Mouse (Mus musculus) forebrain, embryonic 16.5 days (tissue): ENCODE results near the gene Pcnx3. TPM values are rescaled to one million over a fixed set of nuclear protein-coding genes. Genes with fewer than 3 reads are reported as not detected.

Experiments used
- ATAC-seq: fragments of 200-750 bp; cut with Nextera tagmentation; 2 replicates; pipeline ENCODE4 v1.8.0; 2017; ENCODE audit warnings: mild to moderate bottlenecking, moderate library complexity
- H3K27ac ChIP-seq: fragments of 300-500 bp; sonication (generic); 2 replicates; pipeline ENCODE4 v1.5.1; 2014; ENCODE audit warnings: low read length, control low read depth
- H3K27me3 ChIP-seq: fragments of 300-500 bp; sonication (generic); replicated peaks from 2 replicates; pipeline ENCODE4 v1.6.1; 2014; ENCODE audit warnings: low read length; ENCODE audit not compliant: control insufficient read depth, insufficient read depth
- H3K36me3 ChIP-seq: fragments of 300-500 bp; sonication (generic); 2 replicates; pipeline ENCODE4 v1.6.1; 2014; ENCODE audit not compliant: control insufficient read depth, insufficient read depth
- H3K4me1 ChIP-seq: fragments of 300-500 bp; sonication (generic); replicated peaks from 2 replicates; pipeline ENCODE4 v1.6.1; 2014; ENCODE audit warnings: low read length; ENCODE audit not compliant: control insufficient read depth, insufficient read depth
- H3K4me2 ChIP-seq: fragments of 300-500 bp; sonication (generic); 2 replicates; pipeline ENCODE4 v1.6.1; 2014; ENCODE audit warnings: mild to moderate bottlenecking, low read length, control low read depth
- H3K4me3 ChIP-seq: fragments of 300-500 bp; sonication (generic); replicated peaks from 2 replicates; pipeline ENCODE4 v1.5.1; 2014; ENCODE audit warnings: mild to moderate bottlenecking, low read length, control low read depth
- H3K9ac ChIP-seq: fragments of 300-500 bp; sonication (generic); replicated peaks from 2 replicates; pipeline ENCODE4 v1.6.1; 2014; ENCODE audit warnings: low read depth, low read length, control low read depth
- H3K9me3 ChIP-seq: fragments of 300-500 bp; sonication (generic); 2 replicates; pipeline ENCODE4 v1.6.1; 2016; ENCODE audit warnings: low read length; ENCODE audit not compliant: control insufficient read depth
- WGBS: fragments of 180-500 bp; shearing (Covaris S2); extraction: QIAGEN DNeasy Blood & Tissue Kit; methylation state at CpG from one replicate; pipeline ENCODE4 v1.1.7; 2014; 5-methylcytosine and 5-hydroxymethylcytosine counted together
- polyA plus RNA-seq: library from polyadenylated mRNA; unstranded; fragments of >200 nt; fragmentation: Nextera tagmentation; extraction: Ambion mirVana; gene quantifications from 2 replicates; pipeline ENCODE4 v1.2.1, GENCODE M21; 2015

Pcnx3 gene
- polyA plus RNA-seq, 1 experiment from 2014 or later: 28.7 TPM

- ATAC-seq: no peak
- WGBS: 13% methylated on average over 49 of the region's 49 CpGs
- Histone ChIP-seq H3K4me3 (peak within 1 kb of the TSS; percentile 86), H3K27me3 (no peaks in the 10 kb centered on the region), H3K9ac (peak within 1 kb of the TSS; percentile 62), H3K4me2 (peak within 1 kb of the TSS; percentile 100), H3K9me3 (no peaks in the 10 kb centered on the region), H3K4me1 (peaks cover 53% of the 10 kb centered on the region), H3K36me3 (peaks cover 12% of the 10 kb centered on the region), H3K27ac (no peak within 1 kb of the TSS)
Measured at GRCm38 (mm10) chr19:5725767-5726515, 37.2 kb upstream of the Pcnx3 start, which contains the start of gene Ehbp1l1. TSS of gene Ehbp1l1 (minus strand) at chr19:5726317.

- peak overlapping the region; percentile 100 for H3K4me2 ChIP-seq
- H3K4me3 ChIP-seq: no peak overlapping the region
- ATAC-seq: no peak
- peaks cover 19% of the 10 kb centered on the region for H3K36me3 ChIP-seq
- no peaks in the 10 kb centered on the region for H3K9me3 ChIP-seq
- H3K4me1 ChIP-seq: peaks cover 46% of the 10 kb centered on the region
- H3K27me3 ChIP-seq: no peaks in the 10 kb centered on the region
- WGBS: 83% methylated on average over 12 of the region's 12 CpGs
- no peak overlapping the region for H3K27ac ChIP-seq
- H3K9ac ChIP-seq: no peak overlapping the region
Measured at GRCm38 (mm10) chr19:5725029-5725707, 36.5 kb upstream of the Pcnx3 start.

DNA sequence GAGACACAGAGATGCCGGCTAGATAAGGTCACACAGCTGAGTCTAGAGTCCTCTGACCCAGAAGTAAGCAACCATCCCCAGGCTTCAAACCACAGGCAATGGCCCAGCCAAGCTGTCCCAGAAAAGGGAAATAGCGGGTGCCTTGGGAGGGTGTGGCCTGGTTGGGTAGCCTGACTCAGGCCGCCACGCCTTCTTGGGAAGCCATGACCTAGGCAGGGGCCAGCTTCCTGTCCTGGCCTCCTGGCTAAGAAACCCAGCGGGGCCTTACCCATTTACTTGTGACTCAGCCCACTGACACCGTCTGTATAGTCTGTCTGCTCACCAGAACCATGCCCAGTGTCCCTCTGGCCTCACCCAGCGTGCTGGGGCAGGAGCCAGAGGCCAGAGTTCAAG is 35.8 kb upstream of the Pcnx3 start:
- WGBS: 83% methylated on average over 7 of the region's 7 CpGs
- no peaks in the 10 kb centered on the region for H3K27me3 ChIP-seq
- no peak for ATAC-seq
- H3K36me3 ChIP-seq: peaks cover 26% of the 10 kb centered on the region
- H3K4me3 ChIP-seq: no peak overlapping the region
- no peak overlapping the region for H3K27ac ChIP-seq
- H3K4me1 ChIP-seq: peaks cover 39% of the 10 kb centered on the region
- H3K9me3 ChIP-seq: no peaks in the 10 kb centered on the region
- H3K9ac ChIP-seq: no peak overlapping the region
- no peak overlapping the region for H3K4me2 ChIP-seq

- WGBS: 67% methylated on average over 4 of the region's 4 CpGs
- no peak for ATAC-seq
- H3K9me3 ChIP-seq: no peaks in the 10 kb centered on the region
Measured at GRCm38 (mm10) chr19:5723934-5724548, 35.3 kb upstream of the Pcnx3 start.

DNA sequence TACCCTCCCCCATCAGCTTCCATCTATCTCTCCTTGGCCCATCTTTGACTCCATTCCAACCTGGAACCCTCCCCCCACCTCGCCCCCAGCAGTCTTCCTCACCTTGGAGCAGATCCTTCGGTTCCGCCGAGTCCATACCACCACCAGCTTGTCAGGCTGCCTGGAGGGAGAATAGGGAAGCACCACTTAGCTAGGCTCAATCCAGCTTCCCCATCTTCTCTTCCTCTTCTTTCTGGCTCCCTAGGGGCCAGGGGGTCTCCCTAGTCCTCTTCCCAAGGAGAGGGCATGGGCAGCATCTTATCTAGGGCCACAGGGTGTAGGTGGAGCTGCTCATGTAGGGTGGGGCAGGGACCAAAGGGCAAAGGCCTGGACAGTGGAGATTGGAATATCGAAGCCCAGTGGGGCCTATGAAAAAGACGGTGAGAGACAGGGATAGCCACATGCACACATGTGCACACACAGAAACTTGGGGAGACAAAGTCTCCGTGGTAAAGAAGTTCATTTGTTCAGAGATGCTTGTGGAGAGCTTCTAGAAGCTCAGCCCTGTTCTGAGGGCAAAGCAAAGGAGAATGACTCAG is 34.2 kb upstream of the Pcnx3 start:
- Histone ChIP-seq H3K4me3 (no peak overlapping the region), H3K36me3 (peaks cover 30% of the 10 kb centered on the region), H3K4me2 (no peak overlapping the region), H3K9me3 (no peaks in the 10 kb centered on the region), H3K4me1 (peaks cover 32% of the 10 kb centered on the region), H3K9ac (no peak overlapping the region), H3K27ac (no peak overlapping the region), H3K27me3 (no peaks in the 10 kb centered on the region)
- WGBS: 89% methylated on average over 7 of the region's 7 CpGs
- ATAC-seq: no peak

More at GRCm38 (mm10) chr19:5723934-5724548, 35.3 kb upstream of the Pcnx3 start:
- H3K9ac ChIP-seq: no peak overlapping the region
- H3K36me3 ChIP-seq: peaks cover 27% of the 10 kb centered on the region
- no peaks in the 10 kb centered on the region for H3K27me3 ChIP-seq
- H3K4me1 ChIP-seq: peaks cover 39% of the 10 kb centered on the region
- no peak overlapping the region for H3K4me2 ChIP-seq
- no peak overlapping the region for H3K4me3 ChIP-seq
- no peak overlapping the region for H3K27ac ChIP-seq

GRCm38 (mm10) chr19:5721233-5721632 is 32.5 kb upstream of the Pcnx3 start:
- no peak overlapping the region for H3K9ac ChIP-seq
- peaks cover 30% of the 10 kb centered on the region for H3K36me3 ChIP-seq
- H3K4me1 ChIP-seq: peaks cover 28% of the 10 kb centered on the region
- H3K27me3 ChIP-seq: no peaks in the 10 kb centered on the region
- WGBS: 94% methylated on average over 6 of the region's 6 CpGs
- H3K4me2 ChIP-seq: no peak overlapping the region
- no peaks in the 10 kb centered on the region for H3K9me3 ChIP-seq
- no peak overlapping the region for H3K4me3 ChIP-seq
- ATAC-seq: no peak
- no peak overlapping the region for H3K27ac ChIP-seq

- Histone ChIP-seq H3K4me3 (no peak overlapping the region), H3K4me1 (peaks cover 22% of the 10 kb centered on the region), H3K4me2 (no peak overlapping the region), H3K9ac (no peak overlapping the region; the same call in 1 of the 2 replicates), H3K9me3 (no peaks in the 10 kb centered on the region), H3K27me3 (no peaks in the 10 kb centered on the region), H3K27ac (no peak overlapping the region), H3K36me3 (peaks cover 27% of the 10 kb centered on the region)
- WGBS: 60% methylated on average over 10 of the region's 10 CpGs
- ATAC-seq: no peak
Measured at GRCm38 (mm10) chr19:5716955-5717354, 28.2 kb upstream of the Pcnx3 start.

DNA sequence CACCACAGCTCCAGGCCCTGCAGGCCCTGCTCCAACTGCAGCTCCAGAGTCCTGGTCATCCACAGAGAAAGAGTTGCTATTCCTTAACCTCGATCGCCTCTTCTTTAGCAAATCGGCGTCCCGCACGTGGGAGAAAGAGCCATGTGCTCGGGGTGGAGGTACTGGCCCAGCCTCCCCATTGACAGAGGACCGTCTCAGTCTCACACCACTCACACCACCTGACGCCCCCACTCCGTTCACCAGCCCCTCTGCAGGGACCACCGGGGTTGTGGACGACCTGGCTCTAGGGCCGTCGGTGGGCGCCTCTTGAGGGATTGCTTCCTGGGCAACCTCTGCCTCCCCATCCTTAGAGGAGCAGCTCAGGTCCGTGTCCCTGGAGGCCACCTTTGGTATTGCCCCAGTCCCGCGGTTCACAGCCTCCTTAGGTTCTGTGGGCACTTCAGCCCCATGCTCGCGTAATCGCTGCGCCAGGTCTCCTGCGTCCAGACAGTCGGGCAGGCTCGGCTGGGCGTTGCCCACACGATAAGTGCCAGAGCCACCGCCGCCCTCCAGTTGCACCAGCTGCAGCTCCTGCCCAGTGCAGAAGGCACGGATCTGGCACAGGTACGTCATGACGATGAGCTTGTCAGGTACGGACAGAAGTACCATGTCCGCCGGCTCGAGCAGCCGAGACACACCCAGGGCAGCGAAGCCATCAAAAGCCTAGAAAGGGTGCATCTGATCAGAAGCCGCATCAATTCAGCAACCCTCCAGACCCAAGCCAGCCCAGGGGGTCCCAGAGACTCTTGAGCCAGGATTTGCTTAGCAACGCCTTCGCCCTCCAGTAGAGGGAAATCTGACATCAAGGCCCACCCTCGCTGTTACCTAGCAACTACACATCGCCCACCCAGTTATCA is 27.3 kb upstream of the Pcnx3 start:
- Histone ChIP-seq H3K27me3 (no peaks in the 10 kb centered on the region), H3K4me3 (peak overlapping the region; percentile 26), H3K9me3 (no peaks in the 10 kb centered on the region), H3K27ac (no peak overlapping the region), H3K4me1 (peaks cover 22% of the 10 kb centered on the region), H3K36me3 (peaks cover 21% of the 10 kb centered on the region), H3K4me2 (peak overlapping the region; percentile 38), H3K9ac (peak overlapping the region; percentile 18; the same call in 1 of the 2 replicates)
- ATAC-seq: peak; percentile 65
- WGBS: 19% methylated on average over 43 of the region's 43 CpGs
